ENCODE assay signal across 8 mouse cellular contexts in the genomic region with DNA sequence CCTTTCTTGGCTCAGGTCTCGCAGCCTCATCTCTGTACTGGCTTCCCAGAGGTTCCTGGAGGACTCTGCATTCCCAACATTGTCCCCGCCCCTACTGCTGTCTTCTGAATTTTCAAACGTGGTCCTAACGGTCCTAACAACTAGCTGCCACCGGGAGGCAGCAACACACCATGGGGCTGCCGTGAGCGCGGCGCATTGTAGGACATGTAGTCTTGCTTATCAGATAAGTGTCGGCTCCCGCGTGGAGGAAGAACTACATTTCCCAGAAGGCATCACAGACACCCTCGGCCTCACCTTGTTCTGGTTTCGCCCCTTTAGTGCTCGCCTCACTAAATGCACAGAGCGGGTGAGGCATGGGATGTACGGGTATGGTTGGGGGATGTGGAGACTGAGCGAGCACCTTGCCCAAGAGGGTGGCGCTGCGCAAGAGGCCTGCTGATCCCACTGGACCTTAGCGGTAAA. TPM values are rescaled to one million over a fixed set of nuclear protein-coding genes. Genes with fewer than 3 reads are reported as not detected.
DNase-seq lines count a peak whose midpoint lies in the region; ATAC-seq lines count a peak whose summit lies in the region.

No protein-coding gene starts in this region.

- under 1% methylated on average over 21 of the region's 21 CpGs for WGBS in hindbrain, embryonic 11.5 days

- no peaks in the 10 kb centered on the region for H3K9me3 ChIP-seq in hindbrain, embryonic 11.5 days (ENCODE audit: control insufficient read depth, low read length)

- peak overlapping the region; percentile 40 for H3K4me2 ChIP-seq in hindbrain, embryonic 11.5 days (replicated peaks; ENCODE audit: low read depth, low read length)

- peak; percentile 99 for ATAC-seq in hindbrain, embryonic 11.5 days (ENCODE audit: low FRiP score)

- peak overlapping the region; percentile 30 for H3K4me3 ChIP-seq in hindbrain, embryonic 11.5 days (ENCODE audit: low read depth, low read length)

- no peaks in the 10 kb centered on the region for H3K36me3 ChIP-seq in hindbrain, embryonic 11.5 days (ENCODE audit: control insufficient read depth, insufficient read depth, low read length)

- peak overlapping the region; percentile 42 for H3K9ac ChIP-seq in hindbrain, embryonic 11.5 days (ENCODE audit: low read depth, low read length)

- DNase-seq in Muller cell, postnatal 12 days (ENCODE audit: inconsistent ontology term) = peak; percentile 97
- DNase-seq in cerebellum, adult 9-11 months = peak; percentile 98
- DNase-seq in frontal cortex, adult 2 months (ENCODE audit: extremely low spot score in 1 of 2, low spot score in 1 of 2) = peak; percentile 97 to 99
- DNase-seq in hindbrain, embryonic 11.5 days (ENCODE audit: low spot score) = peak; percentile 94
- DNase-seq in layer of hippocampus, postnatal 10 days (ENCODE audit: low spot score in 2 of 2) = peak; percentile 90 to 93
- peak; percentile 96 for DNase-seq in lung, postnatal 10 days
- DNase-seq in ovary, postnatal 36 days (ENCODE audit: low spot score) = peak; percentile 86
- DNase-seq in thymus, postnatal 25 days = peak; percentile 88

- H3K27ac ChIP-seq in hindbrain, embryonic 11.5 days (ENCODE audit: low read depth, low read length) = no peak overlapping the region

- H3K27me3 ChIP-seq in hindbrain, embryonic 11.5 days (ENCODE audit: control insufficient read depth, insufficient read depth, low read length) = no peaks in the 10 kb centered on the region

- H3K4me1 ChIP-seq in hindbrain, embryonic 11.5 days (replicated peaks; ENCODE audit: control insufficient read depth, insufficient read depth, low read length) = no peaks in the 10 kb centered on the region

RNA-seq across cellular contexts. Expression of gene Lrfn3, which starts 11.0 kb away (rescaled TPM):
- 19.8 and 22.2 TPM in 2 replicates for polyA plus RNA-seq in frontal cortex, adult 2 months (2012; rRNA removed)
- polyA plus RNA-seq in hindbrain, embryonic 11.5 days (2014; fragmentation: Nextera tagmentation; extraction: Ambion mirVana) = 5.3 and 6.8 TPM in 2 replicates
- total RNA-seq in layer of hippocampus, postnatal 10 days (2021) = 10 to 100 TPM; 42.8 to 43.6 TPM

RNA-seq across cellular contexts. Expression of gene Tyrobp, which starts 40.0 kb away (rescaled TPM):
- polyA plus RNA-seq in frontal cortex, adult 2 months (2012; rRNA removed) = 73.2 and 80.4 TPM in 2 replicates
- 19.3 and 23.1 TPM in 2 replicates for polyA plus RNA-seq in hindbrain, embryonic 11.5 days (2014; fragmentation: Nextera tagmentation; extraction: Ambion mirVana)
- total RNA-seq in layer of hippocampus, postnatal 10 days (2021) = 10 to 100 TPM; 21.9 to 24.0 TPM

RNA-seq across cellular contexts. Expression of gene Hcst, which starts 46.1 kb away (rescaled TPM):
- polyA plus RNA-seq in frontal cortex, adult 2 months (2012; rRNA removed) = 1.5 and 2.2 TPM in 2 replicates
- 0.39 and 0.62 TPM in 2 replicates for polyA plus RNA-seq in hindbrain, embryonic 11.5 days (2014; fragmentation: Nextera tagmentation; extraction: Ambion mirVana)
- total RNA-seq in layer of hippocampus, postnatal 10 days (2021) = 1 to 10 TPM in 1 of 2 experiments, under 1 TPM in 1; 0.91 to 1.8 TPM

RNA-seq across cellular contexts. Expression of gene Nfkbid, which starts 48.0 kb away (rescaled TPM):
- polyA plus RNA-seq in frontal cortex, adult 2 months (2012; rRNA removed) = 5.4 and 6.4 TPM in 2 replicates
- 1.5 and 1.8 TPM in 2 replicates for polyA plus RNA-seq in hindbrain, embryonic 11.5 days (2014; fragmentation: Nextera tagmentation; extraction: Ambion mirVana)
- 1 to 10 TPM; 2.2 to 3.0 TPM for total RNA-seq in layer of hippocampus, postnatal 10 days (2021)

RNA-seq across cellular contexts. Expression of gene Sdhaf1, which starts 49.8 kb away (rescaled TPM):
- 16.9 and 19.2 TPM in 2 replicates for polyA plus RNA-seq in frontal cortex, adult 2 months (2012; rRNA removed)
- polyA plus RNA-seq in hindbrain, embryonic 11.5 days (2014; fragmentation: Nextera tagmentation; extraction: Ambion mirVana) = 20.9 and 23.2 TPM in 2 replicates
- 1 to 10 TPM; 7.8 to 9.4 TPM for total RNA-seq in layer of hippocampus, postnatal 10 days (2021)
